Mouse (Mus musculus) liver, embryonic 14 days (tissue): ENCODE measurements around the gene Vnn3. TPM values are rescaled to one million over a fixed set of nuclear protein-coding genes. Genes with fewer than 3 reads are reported as not detected.

Experiments used
- polyA plus RNA-seq: library from polyadenylated mRNA; depleted of rRNA; stranded (reverse); fragments of >200 nt; gene quantifications from 2 replicates; pipeline ENCODE4 v1.2.3, GENCODE M21; 2012; rRNA removed

Vnn3 gene
- polyA plus RNA-seq: 0.38 and 0.56 TPM in 2 replicates

GRCm38 (mm10) chr10:23851228-23851912 lies at the start of gene Vnn3:
Gene Vnn3 (plus strand): TSS chr10:23851462.

GRCm38 (mm10) chr10:23894601-23895349 lies 43.5 kb downstream of the Vnn3 start, which contains the start of gene Vnn1:
Gene Vnn1 (plus strand): TSS chr10:23894688.

Other genes with a start within 250 kb of the Vnn3 start
- 3,859 and 3,962 TPM in 2 replicates for gene Rps12, start 64.2 kb upstream of the Vnn3 start, polyA plus RNA-seq
- gene Slc18b1, start 54.5 kb upstream of the Vnn3 start, polyA plus RNA-seq: 2.0 TPM in 2 replicates
- 0.80 and 1.0 TPM in 2 replicates for gene Vnn1, start 43.2 kb downstream of the Vnn3 start, polyA plus RNA-seq
- gene Taar1, start 68.9 kb downstream of the Vnn3 start, polyA plus RNA-seq: not detected in 2 replicates
- not detected in 2 replicates for gene Taar2, start 87.1 kb downstream of the Vnn3 start, polyA plus RNA-seq
- gene Taar3, start 98.1 kb downstream of the Vnn3 start, polyA plus RNA-seq: not detected in 2 replicates
- gene Taar4, start 109.0 kb downstream of the Vnn3 start, polyA plus RNA-seq: not detected in 2 replicates
- not detected in 2 replicates for gene Taar5, start 119.2 kb downstream of the Vnn3 start, polyA plus RNA-seq
- not detected in 2 replicates for gene Taar6, start 134.2 kb downstream of the Vnn3 start, polyA plus RNA-seq
- gene Taar7a, start 142.0 kb downstream of the Vnn3 start, polyA plus RNA-seq: not detected in 2 replicates
- gene Taar7b, start 148.5 kb downstream of the Vnn3 start, polyA plus RNA-seq: not detected in 2 replicates
- gene Taar7d, start 175.8 kb downstream of the Vnn3 start, polyA plus RNA-seq: not detected in 2 replicates
- not detected in 2 replicates for gene Taar7e, start 186.2 kb downstream of the Vnn3 start, polyA plus RNA-seq
- not detected in 2 replicates for gene Taar7f, start 198.0 kb downstream of the Vnn3 start, polyA plus RNA-seq
- gene Taar8a, start 225.0 kb downstream of the Vnn3 start, polyA plus RNA-seq: not detected in 2 replicates
- gene Taar8b, start 240.8 kb downstream of the Vnn3 start, polyA plus RNA-seq: not detected in 2 replicates